Mouse (Mus musculus) left cerebral cortex, postnatal 14 days (tissue): ENCODE data around the gene Prdm1. TPM values are rescaled to one million over a fixed set of nuclear protein-coding genes. Genes with fewer than 3 reads are reported as not detected.

ENCODE experiments used
- DNase-seq, 2 experiments: peaks; one replicate each; pipeline ENCODE4 v3.0.0; 2021 to 2022; ENCODE audit warnings: low spot score in 2 of 2, mixed read lengths in 1 of 2
- intact Hi-C: fragments of 180-260 bp; cut with DNase I; formaldehyde crosslinking; loops from one replicate; pipeline ENCODE4 v1.15.1; 2025
- long read RNA-seq, 2 experiments: library from polyadenylated mRNA; stranded (forward); transcript quantifications; one replicate each; pipeline ENCODE4 v2.0.0; 2021
- total RNA-seq, 2 experiments: library from RNA; stranded (reverse); gene quantifications; 2 replicates each; pipeline ENCODE4 v1.2.3; 2021

The Prdm1 gene
- 1 to 10 TPM; 1.2 to 1.4 TPM for total RNA-seq
- long read RNA-seq, experiment 1, result 0 reads
- long read RNA-seq, experiment 2, result 0 reads

DNA sequence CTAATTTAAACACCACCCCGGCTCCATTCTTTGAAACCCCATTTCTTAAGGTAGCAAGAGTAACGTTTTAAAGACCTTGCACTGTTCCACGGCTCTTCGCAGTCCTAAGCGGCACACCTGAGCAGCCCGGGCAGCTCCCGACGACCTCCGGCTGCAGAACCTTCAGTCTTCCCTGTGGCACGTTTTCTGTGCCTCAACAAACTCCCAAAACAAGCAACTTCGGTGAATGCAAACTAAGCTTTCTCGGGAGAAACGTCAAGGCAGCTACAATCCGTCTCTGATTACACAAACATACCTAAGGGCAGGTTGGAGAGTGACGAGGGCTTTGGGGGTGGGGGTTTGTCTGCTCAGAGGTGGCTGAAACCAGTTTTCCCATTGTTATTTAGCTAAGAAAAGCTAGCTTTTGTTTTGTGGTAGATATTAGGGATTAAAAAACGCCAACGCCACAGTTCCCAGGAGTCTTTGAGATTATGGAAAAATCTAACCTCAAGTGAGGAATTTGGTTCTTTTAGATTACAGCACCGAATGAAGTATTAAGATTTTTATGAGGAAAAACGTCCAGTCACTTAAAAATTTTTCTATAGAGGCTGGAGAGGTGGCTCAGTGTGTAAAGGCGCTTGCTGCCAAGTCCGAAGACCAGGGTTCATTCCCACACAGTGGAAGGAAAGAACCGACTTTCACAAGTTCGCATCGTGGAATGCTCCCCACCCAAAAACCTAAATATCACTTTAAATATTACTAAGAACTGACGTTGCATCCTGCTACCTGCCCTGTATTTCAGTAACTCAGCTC lies at the start of gene Prdm1:
Prdm1 (minus strand) TSS at position 211 of the 792 bp plus-strand sequence.
- no peak for DNase-seq
- intact Hi-C loops, result loop anchor here (5.0 kb wide), 2 partner anchors 71 to 944 kb away; no protein-coding TSS in a partner anchor

DNA sequence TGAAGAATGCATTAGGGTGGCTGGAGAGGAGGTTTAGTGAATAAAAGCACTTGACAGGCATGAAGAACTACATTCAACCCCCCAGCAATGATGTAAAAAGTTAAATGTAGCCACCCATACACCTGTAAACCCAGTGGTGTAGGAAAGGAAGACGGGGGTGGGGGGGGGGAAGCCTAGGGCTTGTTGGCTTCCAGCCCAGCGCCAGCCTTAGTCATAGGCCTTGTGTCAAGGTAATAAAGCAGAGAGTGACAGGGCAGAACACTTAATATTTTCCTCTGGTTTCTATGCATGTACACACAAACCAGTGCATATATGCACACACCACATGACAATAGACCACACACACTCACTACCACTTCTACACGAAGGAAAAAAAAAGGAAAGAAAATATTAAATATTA lies 37.7 kb upstream of the Prdm1 start:
- no peak for DNase-seq
- intact Hi-C loops, result no loop called here

DNA sequence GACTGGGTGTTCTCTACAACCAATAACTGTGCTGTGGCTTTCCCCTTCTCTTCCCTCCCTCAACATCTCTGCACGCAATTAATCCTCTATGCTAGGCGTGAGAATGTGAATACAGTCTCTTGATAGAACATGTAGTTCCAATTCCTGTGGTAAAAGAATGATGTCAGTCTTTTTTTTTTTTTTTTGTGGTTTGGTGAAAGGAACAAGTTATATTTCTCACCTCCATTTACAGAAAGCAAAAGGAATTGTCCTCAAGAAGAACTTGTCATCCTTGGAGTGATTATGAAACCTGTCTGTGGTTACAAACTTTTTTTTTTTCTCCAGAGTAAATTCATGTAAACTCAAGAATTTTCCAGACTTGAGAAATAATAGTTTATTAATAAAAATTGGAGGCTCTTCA lies 36.8 kb upstream of the Prdm1 start:
- no peak for DNase-seq
- intact Hi-C loops, result no loop called here

DNA sequence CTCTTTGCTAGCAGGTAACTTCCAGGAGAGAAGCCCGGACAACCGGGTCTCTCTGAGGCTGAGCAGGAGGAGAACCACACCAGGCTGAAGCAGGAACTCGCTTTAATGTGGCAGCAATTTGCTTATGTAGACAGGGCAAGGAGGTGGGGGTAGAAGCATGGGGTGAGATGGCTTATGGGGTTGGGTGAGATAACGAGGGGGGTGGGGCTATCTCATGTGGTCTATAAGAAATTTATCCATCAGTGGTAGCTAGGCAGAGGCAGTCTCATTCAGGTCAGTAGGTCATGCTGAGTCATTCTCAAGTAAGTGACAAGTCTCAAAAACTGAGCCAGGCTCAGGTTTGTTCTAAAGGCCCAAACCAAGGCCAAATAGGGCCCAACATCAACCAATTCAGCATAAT lies 28.5 kb upstream of the Prdm1 start:
- intact Hi-C loops, result no loop called here
- no peak for DNase-seq

DNA sequence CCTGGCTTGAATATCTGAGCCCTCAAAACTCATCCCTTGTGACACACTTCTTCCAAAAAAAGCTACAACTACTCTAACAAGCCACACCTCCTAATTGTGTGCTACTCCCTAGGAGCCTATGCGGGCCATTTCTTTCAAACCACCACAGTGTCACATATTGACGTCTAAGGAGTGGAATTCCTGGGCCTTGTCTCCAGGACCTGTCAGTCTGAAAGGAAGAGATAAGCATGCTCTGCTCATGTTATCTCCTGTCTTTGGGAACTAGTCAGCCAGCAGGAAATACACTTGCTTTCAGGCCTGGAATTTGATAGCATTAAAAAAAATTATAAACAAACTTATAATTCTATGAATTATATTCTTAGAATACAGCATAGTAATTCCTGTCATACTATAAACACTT lies 27.0 kb upstream of the Prdm1 start:
- no peak for DNase-seq
- intact Hi-C loops, result no loop called here

DNA sequence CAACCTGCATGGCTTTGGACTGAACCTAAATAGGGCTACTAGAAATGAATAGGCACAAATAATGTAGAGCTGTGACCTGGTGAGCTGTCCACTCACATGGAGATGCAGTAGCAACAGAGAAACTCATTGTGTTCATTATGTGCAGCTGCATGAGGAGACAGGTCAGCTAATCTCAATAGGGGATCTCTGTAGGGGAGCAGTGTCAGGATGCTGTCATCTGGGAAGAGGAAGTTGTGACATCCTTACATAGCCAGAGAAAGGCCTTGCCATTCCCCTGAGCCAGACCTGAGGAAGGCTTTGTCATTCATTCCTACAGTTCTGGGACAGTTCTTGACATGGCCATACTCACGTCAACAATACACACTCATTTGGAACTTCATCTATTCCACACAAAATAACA lies 25.3 kb upstream of the Prdm1 start:
- DNase-seq, result no peak
- intact Hi-C loops, result no loop called here

DNA sequence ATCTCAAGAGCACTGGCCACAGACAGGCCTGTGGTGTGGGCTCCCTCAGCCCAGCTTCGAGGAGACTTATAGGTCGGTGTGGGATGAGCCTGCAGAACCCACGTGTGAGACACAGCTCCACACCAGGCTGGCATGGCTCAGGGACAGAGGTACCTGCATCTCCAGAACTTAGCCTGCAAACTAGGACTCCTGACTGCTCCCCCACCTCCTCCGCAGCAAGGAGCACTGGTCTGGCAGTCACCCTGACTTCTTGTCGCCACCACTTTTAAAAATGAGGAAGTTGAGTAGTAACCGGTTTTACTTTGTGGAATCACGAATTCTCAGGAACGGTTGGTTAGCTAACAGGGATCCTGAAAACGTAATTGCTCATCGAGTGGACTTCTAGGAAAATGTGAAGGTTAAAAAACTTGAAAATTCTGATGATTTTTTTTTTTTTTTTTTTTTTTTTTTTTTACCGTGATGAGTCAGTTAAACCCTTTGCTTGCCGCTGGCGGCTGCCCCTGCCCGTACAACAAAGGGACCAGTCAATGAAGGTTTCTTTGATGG lies 10.8 kb upstream of the Prdm1 start:
- intact Hi-C loops, result loop anchor here (10.0 kb wide), 1 partner anchor 456 kb away; no protein-coding TSS in a partner anchor
- no peak for DNase-seq

DNA sequence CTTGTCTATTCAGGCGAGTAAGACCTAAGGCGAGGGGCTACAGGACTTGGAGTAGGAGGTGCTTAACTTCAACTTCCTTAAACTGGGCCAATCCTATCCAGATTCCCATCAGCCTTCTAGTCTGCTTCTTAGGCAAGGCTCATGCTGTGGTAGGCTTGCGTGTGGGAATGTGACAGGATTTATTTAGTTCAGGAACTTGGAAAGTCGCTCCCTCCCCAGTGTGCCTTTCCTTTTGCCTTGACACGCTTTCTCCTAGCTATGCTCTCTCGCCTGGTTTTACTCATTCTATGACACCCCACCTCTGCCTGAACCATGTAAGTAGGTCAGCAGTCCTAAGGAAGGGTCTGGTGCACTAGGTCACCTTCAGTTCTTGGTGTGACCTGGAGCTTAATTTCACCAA lies 9.8 kb upstream of the Prdm1 start:
- DNase-seq, result no peak

DNA sequence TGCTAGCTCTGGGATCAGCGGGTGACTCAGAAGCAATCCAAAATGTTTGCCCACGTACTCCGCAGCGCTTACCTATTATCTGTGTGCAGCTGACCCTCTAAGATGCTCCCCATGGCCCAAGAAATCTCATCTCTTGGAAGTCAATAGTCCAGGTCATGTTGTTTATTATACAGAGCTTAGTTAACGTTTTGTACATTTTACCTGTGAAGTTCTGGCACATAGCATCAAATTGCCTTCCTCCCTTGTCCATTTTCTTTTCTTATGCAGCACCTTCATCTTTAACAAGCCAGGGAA lies 1.7 kb upstream of the Prdm1 start:
- intact Hi-C loops, result loop anchor here (10.0 kb wide), 1 partner anchor 465 kb away; no protein-coding TSS in a partner anchor
- no peak for DNase-seq

More for the DNA sequence above, 9.8 kb upstream of the Prdm1 start:
- intact Hi-C loops, result loop anchor here (10.0 kb wide), 1 partner anchor 457 kb away; no protein-coding TSS in a partner anchor

DNA sequence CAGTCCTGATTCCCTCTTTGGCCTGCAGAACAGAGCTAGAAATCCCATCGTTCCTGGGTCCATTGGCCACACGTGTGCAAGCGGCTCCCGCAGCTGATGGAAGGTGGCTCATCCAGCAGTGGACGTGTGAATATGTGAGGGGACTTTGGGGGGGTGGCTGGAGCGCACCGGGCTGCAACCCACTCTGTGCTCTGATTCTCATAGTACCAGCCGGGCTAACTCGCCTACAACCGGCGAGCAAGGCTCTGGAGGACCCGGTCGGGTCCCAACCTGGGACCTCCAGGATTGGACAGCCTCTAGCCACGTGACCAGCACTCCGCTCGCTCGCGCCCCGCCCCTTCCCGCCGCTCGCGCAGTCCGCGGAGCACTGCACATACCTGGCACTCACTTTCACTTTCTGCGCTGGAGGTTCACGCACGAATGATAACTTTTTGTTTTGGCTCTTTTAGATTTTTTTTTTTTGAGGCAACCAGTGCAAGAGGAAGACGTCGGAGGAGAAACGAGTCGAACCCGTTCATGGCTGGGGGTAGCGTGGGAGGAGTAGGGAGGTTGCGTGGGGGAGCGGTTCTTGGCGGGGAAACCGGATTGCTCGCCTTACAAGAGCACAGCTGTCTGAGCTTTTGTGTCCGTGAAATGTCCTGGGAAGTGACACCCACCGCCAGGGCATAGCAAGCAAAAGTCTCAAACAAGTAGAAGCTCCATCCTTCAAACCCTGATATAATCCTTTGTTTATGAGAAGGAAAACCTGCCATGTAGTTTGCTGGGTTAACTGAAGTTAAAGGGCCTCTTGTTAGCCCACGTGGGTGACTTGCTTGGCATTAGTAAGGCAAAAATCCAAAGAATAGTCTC lies 1.1 kb upstream of the Prdm1 start:
- peak; percentile 25 to 66 for DNase-seq
- intact Hi-C loops, result loop anchor here (5.0 to 10.0 kb wide), 3 partner anchors 72 to 943 kb away; no protein-coding TSS in a partner anchor

DNA sequence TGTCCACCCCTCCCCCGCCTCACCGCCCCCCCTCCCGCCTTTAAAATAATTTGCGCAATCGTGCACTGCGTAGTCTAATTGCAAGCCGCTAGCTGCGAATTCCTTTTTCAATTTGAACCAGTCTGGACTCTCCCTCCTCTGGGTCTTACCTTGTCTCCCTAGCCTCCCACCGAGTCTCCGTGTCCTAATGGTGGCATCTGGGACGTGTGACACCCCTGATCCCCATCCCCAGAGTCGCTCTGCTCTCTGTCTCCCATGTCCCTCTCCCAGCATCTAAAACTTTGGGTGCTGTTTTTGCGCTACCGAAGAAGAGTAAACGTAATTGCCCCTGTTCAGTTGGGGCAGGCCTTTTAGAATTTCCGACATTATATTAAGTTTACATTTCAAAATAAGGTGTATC lies 650 bp downstream of the Prdm1 start:
- DNase-seq, result no peak
- intact Hi-C loops, result loop anchor here (5.0 kb wide), 2 partner anchors 70 to 945 kb away; no protein-coding TSS in a partner anchor

DNA sequence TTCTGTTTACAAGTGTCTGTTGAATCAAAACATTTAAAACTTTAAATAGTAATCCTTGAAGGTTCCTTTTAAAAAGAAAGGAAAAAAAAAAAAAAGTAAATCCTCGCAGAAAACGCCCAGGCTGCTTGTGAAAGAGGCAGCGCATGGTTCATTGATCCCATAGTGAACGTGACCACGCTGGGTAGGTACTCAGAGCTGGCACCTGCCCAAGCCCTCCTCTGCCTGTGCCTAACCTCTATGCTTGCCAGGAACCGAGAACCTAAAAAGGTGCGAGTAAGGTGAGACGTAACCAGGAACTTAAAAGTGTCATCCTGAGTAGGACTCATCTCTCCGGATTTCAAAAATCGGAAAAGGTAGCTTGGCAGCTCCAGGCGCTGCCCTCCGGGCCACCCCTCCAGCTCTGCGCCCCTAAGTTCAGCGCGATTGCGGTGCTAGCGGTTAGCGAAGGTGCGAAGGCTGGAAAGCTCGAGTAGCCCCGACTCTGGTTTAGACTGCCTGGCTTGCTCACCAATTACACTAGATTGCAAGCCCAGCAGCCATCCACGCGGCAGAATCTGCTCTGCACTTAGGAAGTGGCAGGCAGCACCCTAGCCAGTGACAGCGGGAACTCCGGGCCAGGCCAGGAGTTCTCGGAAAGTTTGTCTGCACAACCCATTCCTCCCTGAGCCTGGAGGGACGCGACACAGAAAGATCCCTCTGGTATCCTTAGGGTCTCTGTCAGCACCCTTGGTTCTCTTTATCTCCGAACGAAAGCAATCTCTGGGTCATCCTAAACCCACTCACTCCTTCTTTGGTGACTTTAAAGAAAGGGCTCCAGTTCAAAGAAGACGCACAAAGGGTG lies 1.3 kb downstream of the Prdm1 start:
- intact Hi-C loops, result loop anchor here (5.0 kb wide), 2 partner anchors 70 to 945 kb away; no protein-coding TSS in a partner anchor
- no peak for DNase-seq

DNA sequence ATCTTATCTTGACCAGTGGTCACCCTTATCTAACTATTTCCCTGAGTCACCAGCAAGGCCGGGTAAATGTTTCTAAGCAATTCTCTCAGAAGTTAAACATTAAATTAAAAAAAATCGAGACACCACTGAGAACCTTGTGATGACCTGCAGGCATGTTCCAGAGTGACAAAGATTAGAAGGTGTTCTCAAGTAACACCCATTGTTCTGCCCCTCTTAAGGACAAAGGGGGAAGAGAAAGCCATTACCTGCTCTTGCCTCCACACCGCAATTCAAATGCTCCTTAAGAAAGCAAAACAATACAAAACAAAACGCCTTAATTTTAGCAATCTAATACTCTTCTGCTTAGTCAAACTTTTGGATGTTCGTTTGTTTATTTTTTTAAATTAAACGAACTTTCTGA lies 8.1 kb downstream of the Prdm1 start:
- intact Hi-C loops, result no loop called here
- no peak for DNase-seq

DNA sequence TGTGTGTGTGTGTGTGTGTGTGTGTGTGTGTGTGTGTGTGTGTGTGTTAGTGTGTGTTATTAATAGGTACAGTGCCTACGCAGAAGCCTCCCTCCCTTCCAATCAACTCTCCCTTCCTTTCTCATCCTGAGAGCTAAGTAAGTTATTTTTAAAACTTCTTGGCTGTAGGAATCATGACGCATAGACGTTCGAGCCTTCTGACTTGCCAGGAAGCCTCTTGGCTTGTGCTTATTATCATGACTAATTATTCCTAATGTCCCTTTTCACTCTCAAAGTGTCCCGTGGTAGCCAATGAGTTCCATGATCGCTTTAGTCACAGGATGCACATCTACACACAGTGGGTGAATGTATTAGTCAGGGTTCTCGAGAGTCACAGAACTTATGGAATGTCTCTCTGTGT lies 9.7 kb downstream of the Prdm1 start:
- DNase-seq, result peak in 1 of 2 experiments; percentile 29

DNA sequence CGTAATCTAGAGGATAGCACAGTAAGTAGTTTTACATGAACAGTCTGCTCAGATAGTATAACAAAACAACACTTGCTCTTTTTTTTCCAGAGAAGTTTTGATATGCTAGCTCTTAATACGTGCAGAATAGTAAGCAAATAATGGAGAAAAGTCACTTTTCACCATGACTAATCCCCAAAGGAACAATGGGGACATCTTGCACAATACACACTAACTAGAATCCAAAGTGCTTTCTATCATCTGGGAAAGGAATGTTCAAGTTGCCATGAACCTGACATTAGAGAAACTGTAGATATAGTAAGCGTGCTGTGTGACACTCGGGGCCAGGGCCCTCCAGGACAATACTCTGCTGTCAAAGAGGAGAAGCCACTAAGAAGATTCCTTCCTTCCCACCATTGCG lies 15.2 kb downstream of the Prdm1 start:
- intact Hi-C loops, result no loop called here
- DNase-seq, result no peak

More for the DNA sequence above, 9.7 kb downstream of the Prdm1 start:
- intact Hi-C loops, result no loop called here

DNA sequence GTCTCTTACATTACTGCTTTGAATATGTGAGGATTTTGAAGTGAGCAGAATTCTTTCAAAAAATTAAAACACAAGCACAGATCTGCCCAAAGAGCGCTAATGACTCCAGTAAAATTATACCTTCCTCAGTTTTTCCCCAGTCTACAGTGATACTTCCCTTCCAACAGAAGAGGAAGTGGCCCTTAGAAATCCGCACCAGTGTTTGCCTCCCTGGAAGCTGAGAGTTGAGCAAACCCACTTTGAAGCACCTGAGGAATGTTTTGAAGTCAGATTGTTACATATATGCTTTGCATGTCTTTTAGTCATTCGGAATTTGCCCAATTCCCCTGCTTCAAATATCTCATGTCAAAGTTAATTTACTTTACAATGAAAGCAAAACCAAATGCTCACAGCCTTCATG lies 17.3 kb downstream of the Prdm1 start:
- no peak for DNase-seq
- intact Hi-C loops, result no loop called here

DNA sequence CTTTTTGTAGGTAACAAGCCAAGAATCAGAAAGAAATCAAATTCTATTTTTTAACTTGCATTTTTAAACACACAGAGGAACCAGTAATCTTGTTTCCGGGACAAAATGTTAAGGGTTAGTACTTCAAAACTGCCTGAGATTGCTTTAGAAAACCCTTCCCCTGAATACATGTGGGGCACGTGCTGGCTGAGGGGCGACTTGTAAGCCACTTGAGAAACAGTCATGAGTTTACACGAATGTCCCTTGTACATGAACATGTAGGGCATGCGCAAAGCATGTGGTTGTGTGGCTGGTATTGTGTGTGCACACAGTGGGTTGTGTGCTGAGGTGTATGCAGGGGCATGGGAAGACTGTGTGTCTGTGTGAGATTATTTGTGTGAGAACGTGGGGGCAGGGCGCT lies 19.7 kb downstream of the Prdm1 start:
- no peak for DNase-seq
- intact Hi-C loops, result no loop called here

DNA sequence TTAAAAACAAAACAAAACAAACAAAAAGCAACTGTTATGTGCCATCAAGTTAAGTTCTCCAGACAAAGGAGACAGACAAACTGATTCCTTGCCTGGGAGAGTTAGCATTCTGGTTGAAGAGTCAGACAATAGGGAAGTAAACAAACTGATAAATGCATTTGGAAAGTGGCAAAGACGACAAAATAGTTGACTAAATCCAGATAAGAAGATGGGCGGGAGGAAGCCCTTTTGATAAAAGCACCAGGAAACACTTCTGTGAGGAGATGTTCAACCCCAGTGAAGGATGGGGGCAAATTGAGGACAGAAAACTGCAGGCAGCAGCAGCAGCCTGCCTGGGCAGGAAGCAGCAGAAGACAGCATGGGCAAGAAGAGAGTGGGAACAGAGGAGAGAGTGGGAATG lies 20.3 kb downstream of the Prdm1 start:
- DNase-seq, result no peak
- intact Hi-C loops, result no loop called here

DNA sequence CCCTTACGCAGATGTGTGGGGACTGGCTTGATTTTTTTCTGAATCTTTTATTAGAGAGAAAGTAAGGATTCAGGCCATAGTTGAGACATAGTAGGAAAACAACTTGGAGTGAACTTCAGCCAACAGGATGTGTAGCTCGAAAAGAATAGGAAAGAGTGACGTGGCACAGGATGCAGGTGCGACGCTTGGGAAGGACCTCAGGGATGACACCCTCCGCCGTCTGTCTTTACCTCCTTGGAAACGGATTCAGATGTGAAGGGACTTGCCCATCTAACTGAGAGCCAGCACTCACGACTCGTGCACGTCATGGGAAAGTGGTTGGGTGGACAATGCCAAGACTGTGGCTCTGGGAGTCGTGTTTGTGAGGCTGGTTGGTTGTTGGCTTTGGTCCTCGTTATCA lies 25.4 kb downstream of the Prdm1 start:
- intact Hi-C loops, result no loop called here
- no peak for DNase-seq
